Mouse (Mus musculus) G1E-ER4 (cell line): Measurements from ENCODE around the gene Efnb1. TPM values are rescaled to one million over a fixed set of nuclear protein-coding genes. Genes with fewer than 3 reads are reported as not detected.

Experiments
- GATA1 ChIP-seq: IDR thresholded peaks from one replicate; pipeline ENCODE4 v1.8.0; 2012; ENCODE audit warnings: low read length, inconsistent platforms
- polyA plus RNA-seq: library from polyadenylated mRNA; stranded (reverse); fragments of >175 nt; gene quantifications from 2 replicates; pipeline ENCODE4 v1.2.3, GENCODE M21; 2012

Gene Efnb1
- polyA plus RNA-seq, 1 experiment: not detected

DNA sequence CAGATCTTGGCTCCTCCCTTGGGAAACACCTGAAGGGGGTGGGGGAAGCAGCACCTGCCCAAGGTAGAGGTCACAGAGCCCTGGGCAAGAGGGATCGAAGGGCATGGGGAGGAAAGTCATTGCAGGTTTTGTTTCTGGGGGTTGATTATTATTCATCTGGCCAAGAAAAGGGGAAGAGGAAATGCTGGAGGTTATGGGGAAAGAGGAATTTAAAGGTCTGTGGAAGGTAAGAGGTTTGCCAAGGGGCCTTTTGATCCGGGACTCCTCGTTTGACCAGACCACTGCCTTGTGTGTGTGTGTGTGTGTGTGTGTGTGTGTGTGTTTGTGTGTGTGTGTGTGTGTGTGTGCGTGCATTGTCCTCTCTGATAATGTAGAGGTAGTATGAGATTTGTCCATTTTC lies 15.5 kb downstream of the Efnb1 start:
- TF ChIP-seq GATA1: no peak

DNA sequence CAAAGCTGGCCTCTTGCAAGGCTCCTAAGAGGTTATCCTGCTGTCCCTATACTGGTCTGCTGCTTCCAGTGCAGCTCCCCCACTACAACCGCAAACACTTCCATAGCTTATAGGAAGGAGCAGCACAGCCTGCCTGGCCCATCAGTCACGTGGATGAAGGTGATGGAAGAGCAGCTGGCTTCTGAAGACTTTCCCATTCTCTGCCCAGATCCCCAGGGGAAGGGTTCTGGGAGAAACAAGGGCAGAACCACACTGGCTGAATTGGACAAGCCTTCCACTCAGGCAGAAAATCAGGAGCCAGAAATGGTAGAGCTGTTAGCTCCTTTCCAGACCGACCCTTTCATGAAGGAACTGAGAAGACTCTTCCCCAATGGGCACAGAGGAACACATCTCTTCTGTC lies 16.2 kb downstream of the Efnb1 start:
- TF ChIP-seq GATA1: no peak

DNA sequence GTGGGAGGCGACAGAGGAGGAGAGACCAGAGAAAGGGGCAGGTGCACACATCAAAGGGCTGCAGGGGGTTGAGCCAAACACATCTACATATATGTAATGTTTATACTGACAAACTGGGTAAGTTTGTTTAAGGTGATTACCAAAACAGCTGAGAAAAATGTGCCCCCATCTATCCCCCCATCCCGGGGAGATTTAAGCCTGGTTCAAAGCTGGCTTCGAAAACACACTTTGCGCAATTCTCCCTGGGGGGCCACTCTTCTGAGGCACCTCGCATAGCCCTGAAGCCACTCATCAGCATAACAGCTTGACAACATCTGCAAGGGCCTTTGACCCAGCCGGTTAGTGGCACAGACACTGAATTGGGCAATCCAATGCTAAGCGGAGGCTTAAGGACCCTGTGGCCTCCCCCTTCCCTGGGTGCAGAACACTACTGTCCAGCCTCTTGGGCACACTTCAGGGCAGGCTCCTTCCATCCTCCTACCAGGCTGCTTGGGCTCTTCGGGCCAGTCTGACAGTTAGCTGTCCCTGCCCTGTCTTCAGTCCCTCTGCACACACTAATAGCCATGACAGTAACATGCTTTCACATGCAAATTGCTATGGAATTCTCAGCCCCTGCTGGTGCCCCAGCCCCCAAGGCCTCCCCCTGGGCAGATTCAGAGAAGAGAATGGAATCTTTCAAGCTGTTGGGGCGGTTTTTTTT lies 16.8 kb downstream of the Efnb1 start:
- no peak for TF ChIP-seq GATA1

GRCm38 (mm10) chrX:99153266-99153646 lies 17.3 kb downstream of the Efnb1 start:
- TF ChIP-seq GATA1: no peak

GRCm38 (mm10) chrX:99154358-99154757 lies 18.4 kb downstream of the Efnb1 start:
- TF ChIP-seq GATA1: no peak

DNA sequence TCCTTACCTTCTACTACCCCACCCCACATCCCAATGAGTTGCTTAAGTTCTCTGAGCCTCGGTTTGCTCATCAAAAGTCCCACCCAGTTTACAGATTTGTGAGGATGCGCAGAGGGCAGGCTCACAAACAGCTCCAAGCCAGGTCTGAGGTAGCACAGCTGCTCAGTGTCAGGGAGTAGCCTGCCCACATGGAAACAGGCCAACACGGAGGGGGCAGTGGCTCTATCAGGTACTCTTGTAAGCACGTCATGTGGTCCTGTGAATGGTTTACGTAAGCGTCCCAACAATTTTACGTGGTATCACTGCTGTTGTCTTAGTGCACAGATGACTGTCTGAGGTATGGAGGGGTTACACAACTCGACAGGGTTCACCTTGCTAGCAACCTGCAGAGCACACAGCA lies 23.1 kb downstream of the Efnb1 start:
- no peak for TF ChIP-seq GATA1

- TF ChIP-seq GATA1: no peak
Measured at GRCm38 (mm10) chrX:99164111-99164510, 28.2 kb downstream of the Efnb1 start.

DNA sequence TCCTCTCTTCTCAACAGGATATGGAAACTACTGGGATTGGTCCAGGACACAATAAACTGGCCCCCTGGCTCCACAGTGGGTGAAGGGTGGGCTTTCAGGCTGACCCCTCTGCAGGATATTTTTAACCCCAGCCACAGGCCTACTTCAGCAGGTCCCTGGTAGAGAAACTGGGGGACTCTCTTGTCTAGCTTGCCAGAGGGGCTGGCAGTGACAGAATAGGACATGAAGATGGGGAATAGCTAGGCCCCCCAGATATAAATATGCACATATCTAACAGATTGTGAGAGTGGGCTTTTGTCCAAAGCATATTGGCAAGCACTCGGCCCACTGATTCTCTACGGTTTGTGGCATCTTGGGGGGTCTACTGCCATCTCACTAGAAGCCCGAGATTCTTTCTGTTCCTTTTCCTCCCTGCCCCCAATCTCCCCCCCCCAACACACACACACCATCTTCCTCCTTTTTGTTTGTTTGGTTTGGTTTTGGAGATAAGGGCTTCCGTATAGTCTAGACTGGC lies 29.0 kb downstream of the Efnb1 start:
- TF ChIP-seq GATA1: no peak

GRCm38 (mm10) chrX:99167014-99167413 lies 31.1 kb downstream of the Efnb1 start:
- TF ChIP-seq GATA1: no peak

DNA sequence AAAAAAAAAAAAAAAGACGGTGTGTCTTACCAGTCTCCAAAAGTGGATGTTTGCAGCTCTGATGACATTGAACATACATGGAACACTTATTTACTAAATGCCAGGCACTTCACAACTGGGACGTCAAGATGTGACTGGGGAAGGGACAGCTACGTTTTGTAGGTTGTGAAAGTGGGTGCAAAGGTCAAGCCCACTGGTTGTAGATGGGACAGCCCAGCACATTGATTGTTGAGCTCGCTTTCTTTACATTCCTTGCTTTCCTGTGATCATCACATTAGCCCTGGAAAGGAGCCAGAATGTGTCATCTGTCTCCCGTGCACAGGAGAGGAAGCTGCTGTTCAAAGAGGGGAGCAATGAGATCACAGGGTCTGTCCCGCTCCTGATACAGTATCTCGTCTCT lies 31.6 kb downstream of the Efnb1 start:
- TF ChIP-seq GATA1: no peak

- TF ChIP-seq GATA1: no peak
Measured at GRCm38 (mm10) chrX:99172301-99172700, 36.4 kb downstream of the Efnb1 start.

GRCm38 (mm10) chrX:99185081-99185596 lies 49.2 kb downstream of the Efnb1 start:
- TF ChIP-seq GATA1: no peak

GRCm38 (mm10) chrX:99186497-99187435 lies 50.8 kb downstream of the Efnb1 start:
- TF ChIP-seq GATA1: no peak

GRCm38 (mm10) chrX:99191441-99192087 lies 55.6 kb downstream of the Efnb1 start:
- no peak for TF ChIP-seq GATA1

DNA sequence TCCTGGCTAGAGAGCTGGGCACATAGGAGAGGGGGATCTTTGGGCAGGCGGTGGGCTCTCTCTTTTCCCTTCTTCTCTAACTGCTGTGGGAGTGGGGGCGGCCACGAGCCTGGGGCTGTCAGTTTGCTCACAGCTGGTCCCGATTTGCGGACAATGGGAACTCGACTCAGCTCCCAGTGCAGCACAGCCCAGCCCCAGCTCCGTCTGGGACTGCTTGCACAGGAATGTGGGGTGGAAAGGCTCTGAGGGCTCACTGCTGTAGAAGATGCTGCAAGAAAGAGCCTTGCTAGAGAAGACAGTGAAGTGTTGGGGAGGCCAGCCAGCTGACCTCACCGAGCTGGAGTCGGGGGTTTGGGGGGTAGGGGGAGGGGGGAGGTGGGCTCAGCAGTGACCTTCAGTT lies 61.0 kb downstream of the Efnb1 start:
- no peak for TF ChIP-seq GATA1

GRCm38 (mm10) chrX:99198532-99198931 lies 62.6 kb downstream of the Efnb1 start:
- TF ChIP-seq GATA1: no peak

Other genes with a start within 250 kb of the Efnb1 start
- not detected in 2 replicates for gene Ophn1, start 245.1 kb upstream of the Efnb1 start, polyA plus RNA-seq
- gene Yipf6, start 199.8 kb upstream of the Efnb1 start, polyA plus RNA-seq: 2.5 and 8.4 TPM in 2 replicates
- gene Stard8, start 132.9 kb upstream of the Efnb1 start, polyA plus RNA-seq: 11.6 and 40.0 TPM in 2 replicates